Mouse (Mus musculus) stomach, postnatal 0 days (tissue): ENCODE measurements around the gene Ccl7. TPM values are rescaled to one million over a fixed set of nuclear protein-coding genes. Genes with fewer than 3 reads are reported as not detected.
A peak's percentile ranks its signal among the peaks of the same experiment; 100 is the strongest.

ENCODE experiments used
- ATAC-seq: fragments of 200-750 bp; cut with Nextera tagmentation; 2 replicates; pipeline ENCODE4 v1.8.0; 2017; ENCODE audit not compliant: low FRiP score, low TSS enrichment
- DNase-seq: peaks from one replicate; pipeline ENCODE4 v3.0.0-alpha.2; 2016; ENCODE audit warnings: low spot score
- H3K27ac ChIP-seq: fragments of 300-500 bp; sonication (generic); replicated peaks from 2 replicates; pipeline ENCODE4 v1.5.1; 2014; ENCODE audit warnings: mild to moderate bottlenecking, control low read depth
- H3K27me3 ChIP-seq: fragments of 300-500 bp; sonication (generic); 2 replicates; pipeline ENCODE4 v1.6.1; 2014; ENCODE audit warnings: low read length; ENCODE audit not compliant: control insufficient read depth, insufficient read depth
- H3K36me3 ChIP-seq: fragments of 300-500 bp; sonication (generic); 2 replicates; pipeline ENCODE4 v1.6.1; 2014; ENCODE audit warnings: low read length, mixed read lengths; ENCODE audit not compliant: control insufficient read depth, insufficient read depth
- H3K4me1 ChIP-seq: fragments of 300-500 bp; sonication (generic); replicated peaks from 2 replicates; pipeline ENCODE4 v1.6.1; 2014; ENCODE audit warnings: antibody characterized with exemption; ENCODE audit not compliant: control insufficient read depth, insufficient read depth
- H3K4me2 ChIP-seq: fragments of 300-500 bp; sonication (generic); replicated peaks from 2 replicates; pipeline ENCODE4 v1.6.1; 2014; ENCODE audit warnings: low read depth, mild to moderate bottlenecking, control low read depth, moderate library complexity
- H3K4me3 ChIP-seq: fragments of 300-500 bp; sonication (generic); 2 replicates; pipeline ENCODE4 v1.5.1; 2014; ENCODE audit warnings: low read depth, low read length, control low read depth
- H3K9ac ChIP-seq: fragments of 300-500 bp; sonication (generic); 2 replicates; pipeline ENCODE4 v1.6.1; 2014; ENCODE audit warnings: mild to moderate bottlenecking, low read length, control low read depth, mixed read lengths
- H3K9me3 ChIP-seq: fragments of 300-500 bp; sonication (generic); 2 replicates; pipeline ENCODE4 v1.6.1; 2016; ENCODE audit warnings: low read length; ENCODE audit not compliant: control insufficient read depth
- CTCF ChIP-seq: IDR thresholded peaks from 2 replicates; pipeline ENCODE4 v1.5.1; 2016; ENCODE audit warnings: antibody characterized with exemption, low read depth, mild to moderate bottlenecking, moderate library complexity
- EP300 ChIP-seq: optimal IDR thresholded peaks from 2 replicates; pipeline ENCODE3; 2016; ENCODE audit warnings: antibody characterized with exemption
- whole genome bisulfite sequencing: fragments of 180-500 bp; shearing (Covaris S2); extraction: QIAGEN DNeasy Blood & Tissue Kit; methylation state at CpG from one replicate; pipeline ENCODE4 v1.1.7; 2014; 5-methylcytosine and 5-hydroxymethylcytosine counted together
- polyA plus RNA-seq: library from polyadenylated mRNA; unstranded; fragments of >200 nt; fragmentation: Nextera tagmentation; extraction: Ambion mirVana; gene quantifications from 2 replicates; pipeline ENCODE4 v1.2.1, GENCODE M21; 2015

Ccl7 gene
- polyA plus RNA-seq, 1 experiment from 2014 or later: 2.7 TPM

- Histone ChIP-seq H3K9me3 (no peaks in the 10 kb centered on the region), H3K4me3 (no peak overlapping the region), H3K27me3 (no peaks in the 10 kb centered on the region), H3K4me1 (no peaks in the 10 kb centered on the region), H3K27ac (no peak overlapping the region), H3K36me3 (no peaks in the 10 kb centered on the region), H3K9ac (no peak overlapping the region), H3K4me2 (no peak overlapping the region)
- no peak for DNase-seq
- TF ChIP-seq CTCF: no peak
- no peak for TF ChIP-seq EP300
- no peak for ATAC-seq
- WGBS: 66% methylated on average over 3 of the region's 3 CpGs
Measured at GRCm38 (mm10) chr11:82062226-82062625, 16.7 kb downstream of the Ccl7 start.

DNA sequence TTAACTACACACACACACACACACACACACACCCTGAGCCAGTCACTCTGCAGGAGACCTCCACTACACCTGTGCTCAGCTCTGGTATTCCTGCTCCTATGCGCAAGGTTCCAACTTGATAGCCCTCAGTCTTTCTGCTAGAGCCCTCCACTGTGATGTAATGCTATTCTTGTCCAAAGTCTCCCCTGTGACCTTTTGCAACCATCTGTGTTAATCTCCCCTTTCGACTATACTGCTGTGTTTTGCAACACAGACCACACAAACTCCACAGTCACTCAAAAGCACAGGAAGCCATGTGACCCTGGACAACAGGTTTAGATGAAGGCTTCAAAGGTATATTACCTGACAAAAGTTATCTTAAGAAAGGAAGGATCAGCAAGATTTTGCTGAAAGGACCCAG lies 17.9 kb downstream of the Ccl7 start:
- H3K4me1 ChIP-seq: no peaks in the 10 kb centered on the region
- 78% methylated on average over 2 of the region's 2 CpGs for WGBS
- H3K27ac ChIP-seq: no peak overlapping the region
- no peaks in the 10 kb centered on the region for H3K27me3 ChIP-seq
- DNase-seq (no peak), ATAC-seq (no peak)
- no peaks in the 10 kb centered on the region for H3K9me3 ChIP-seq
- no peak overlapping the region for H3K4me3 ChIP-seq
- no peaks in the 10 kb centered on the region for H3K36me3 ChIP-seq
- H3K9ac ChIP-seq: no peak overlapping the region
- no peak overlapping the region for H3K4me2 ChIP-seq
- no peak for TF ChIP-seq EP300
- no peak for TF ChIP-seq CTCF

GRCm38 (mm10) chr11:82066953-82067571 lies 21.6 kb downstream of the Ccl7 start:
- Histone ChIP-seq H3K27me3 (no peaks in the 10 kb centered on the region), H3K9ac (no peak overlapping the region), H3K27ac (no peak overlapping the region), H3K9me3 (no peaks in the 10 kb centered on the region), H3K4me3 (no peak overlapping the region), H3K4me2 (no peak overlapping the region), H3K4me1 (no peaks in the 10 kb centered on the region), H3K36me3 (no peaks in the 10 kb centered on the region)
- WGBS: 77% methylated on average over 7 of the region's 7 CpGs
- no peak for TF ChIP-seq CTCF
- TF ChIP-seq EP300: no peak
- ATAC-seq (no peak), DNase-seq (no peak)

GRCm38 (mm10) chr11:82071076-82071475 lies 25.6 kb downstream of the Ccl7 start:
- no peak for TF ChIP-seq CTCF
- no peak for TF ChIP-seq EP300
- ATAC-seq (no peak), DNase-seq (no peak)
- Histone ChIP-seq H3K36me3 (no peaks in the 10 kb centered on the region), H3K4me1 (no peaks in the 10 kb centered on the region), H3K27me3 (no peaks in the 10 kb centered on the region), H3K27ac (no peak overlapping the region), H3K4me3 (no peak overlapping the region), H3K9ac (no peak overlapping the region), H3K4me2 (no peak overlapping the region), H3K9me3 (no peaks in the 10 kb centered on the region)
- 71% methylated on average over 3 of the region's 3 CpGs for WGBS

DNA sequence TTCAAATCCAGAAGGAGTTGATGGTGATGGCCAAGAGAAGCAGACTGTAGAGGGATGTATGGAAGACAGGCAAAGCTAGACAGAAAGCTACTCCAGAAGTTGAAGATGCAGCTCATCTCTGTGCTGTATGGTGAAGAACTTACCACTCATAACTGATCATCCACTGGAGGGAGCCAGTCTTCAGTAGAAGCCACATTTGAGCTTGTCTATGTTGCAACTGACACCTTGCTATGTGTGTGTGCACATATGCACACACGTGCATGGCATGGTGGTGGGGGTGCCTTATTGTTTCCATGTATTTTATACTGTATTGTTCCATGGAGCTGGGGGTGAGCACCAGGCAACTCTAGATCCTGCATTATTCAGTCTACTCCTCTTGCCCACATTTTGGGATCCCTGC lies 26.9 kb downstream of the Ccl7 start:
- ATAC-seq (no peak), DNase-seq (no peak)
- no peaks in the 10 kb centered on the region for H3K27me3 ChIP-seq
- 78% methylated on average over 1 of the region's 1 CpGs for WGBS
- no peak overlapping the region for H3K4me3 ChIP-seq
- no peak overlapping the region for H3K9ac ChIP-seq
- H3K36me3 ChIP-seq: no peaks in the 10 kb centered on the region
- H3K27ac ChIP-seq: no peak overlapping the region
- no peaks in the 10 kb centered on the region for H3K4me1 ChIP-seq
- H3K9me3 ChIP-seq: no peaks in the 10 kb centered on the region
- H3K4me2 ChIP-seq: no peak overlapping the region
- TF ChIP-seq EP300 (no peak), CTCF (peak; percentile 48)

- no peak overlapping the region for H3K9ac ChIP-seq
- ATAC-seq (no peak), DNase-seq (no peak)
- H3K27ac ChIP-seq: no peak overlapping the region
- H3K4me3 ChIP-seq: no peak overlapping the region
- H3K4me2 ChIP-seq: no peak overlapping the region
- H3K36me3 ChIP-seq: no peaks in the 10 kb centered on the region
- no peaks in the 10 kb centered on the region for H3K4me1 ChIP-seq
- TF ChIP-seq EP300 (no peak), CTCF (no peak)
- H3K9me3 ChIP-seq: no peaks in the 10 kb centered on the region
- WGBS: 82% methylated on average over 3 of the region's 3 CpGs
- no peaks in the 10 kb centered on the region for H3K27me3 ChIP-seq
Measured at GRCm38 (mm10) chr11:82072984-82073383, 27.5 kb downstream of the Ccl7 start.
